Mouse (Mus musculus): Measurements from ENCODE around the gene Gm49450. TPM values are rescaled to one million over a fixed set of nuclear protein-coding genes. Genes with fewer than 3 reads are reported as not detected.
"Not testable (repeated sequence)": the region's sequence is repeated elsewhere in the genome, so short reads cannot be mapped to it uniquely, and the experiment has no call there.

The Gm49450 gene
- polyA plus RNA-seq, 1 experiment from 2014 or later = not detected

GRCm38 (mm10) chr15:98948857-98949606, 4.3 kb downstream of the Gm49450 start:
- H3K4me2 ChIP-seq = peak overlapping the region; percentile 79
- 36% methylated on average over 6 of the region's 6 CpGs for WGBS
- peak overlapping the region; percentile 41 for H3K4me3 ChIP-seq
- H3K4me1 ChIP-seq (replicated peaks) = peaks cover 27% of the 10 kb centered on the region
- peak overlapping the region; percentile 72 for H3K27ac ChIP-seq (replicated peaks)
- H3K36me3 ChIP-seq = peaks cover 9% of the 10 kb centered on the region
- peak overlapping the region; percentile 54 for H3K9ac ChIP-seq
- H3K27me3 ChIP-seq = no peaks in the 10 kb centered on the region
- ATAC-seq (ENCODE audit: low FRiP score, low read depth) = no peak
- no peaks in the 10 kb centered on the region for H3K9me3 ChIP-seq

GRCm38 (mm10) chr15:98948382-98948781, 5.0 kb downstream of the Gm49450 start:
- H3K36me3 ChIP-seq = peaks cover 9% of the 10 kb centered on the region
- H3K27ac ChIP-seq (replicated peaks) = peak overlapping the region; percentile 72
- peak overlapping the region; percentile 41 for H3K4me3 ChIP-seq
- peak overlapping the region; percentile 79 for H3K4me2 ChIP-seq
- peak overlapping the region; percentile 54 for H3K9ac ChIP-seq
- H3K9me3 ChIP-seq = no peaks in the 10 kb centered on the region
- no peak for ATAC-seq (ENCODE audit: low FRiP score, low read depth)
- no peaks in the 10 kb centered on the region for H3K27me3 ChIP-seq
- peaks cover 27% of the 10 kb centered on the region for H3K4me1 ChIP-seq (replicated peaks)

GRCm38 (mm10) chr15:98947884-98948283, 5.5 kb downstream of the Gm49450 start:
- Histone ChIP-seq H3K9ac (peak overlapping the region; percentile 54), H3K4me1 (replicated peaks) (peaks cover 27% of the 10 kb centered on the region), H3K9me3 (no peaks in the 10 kb centered on the region), H3K4me3 (peak overlapping the region; percentile 41), H3K36me3 (peaks cover 9% of the 10 kb centered on the region), H3K27me3 (no peaks in the 10 kb centered on the region), H3K4me2 (peak overlapping the region; percentile 79), H3K27ac (replicated peaks) (peak overlapping the region; percentile 72; the same call in 1 of the 2 replicates)
- 22% methylated on average over 3 of the region's 3 CpGs for WGBS
- ATAC-seq (ENCODE audit: low FRiP score, low read depth) = no peak

- H3K27ac ChIP-seq (replicated peaks) = no peak overlapping the region
- 88% methylated on average over 4 of the region's 4 CpGs for WGBS
- no peak overlapping the region for H3K4me3 ChIP-seq
- peaks cover 11% of the 10 kb centered on the region for H3K4me1 ChIP-seq (replicated peaks)
- no peaks in the 10 kb centered on the region for H3K9me3 ChIP-seq
- no peak for ATAC-seq (ENCODE audit: low FRiP score, low read depth)
- H3K36me3 ChIP-seq = no peaks in the 10 kb centered on the region
- no peak overlapping the region for H3K9ac ChIP-seq
- no peak overlapping the region for H3K4me2 ChIP-seq
- no peaks in the 10 kb centered on the region for H3K27me3 ChIP-seq
Measured at GRCm38 (mm10) chr15:98943133-98943532, 10.2 kb downstream of the Gm49450 start.

- Histone ChIP-seq H3K4me3 (no peak overlapping the region), H3K36me3 (no peaks in the 10 kb centered on the region), H3K27ac (replicated peaks) (no peak overlapping the region), H3K4me1 (replicated peaks) (peaks cover 3% of the 10 kb centered on the region), H3K9ac (no peak overlapping the region), H3K9me3 (no peaks in the 10 kb centered on the region), H3K4me2 (no peak overlapping the region), H3K27me3 (no peaks in the 10 kb centered on the region)
- WGBS = 79% methylated on average over 4 of the region's 4 CpGs
- ATAC-seq (ENCODE audit: low FRiP score, low read depth) = no peak
Measured at GRCm38 (mm10) chr15:98942081-98942480, 11.3 kb downstream of the Gm49450 start.

- 86% methylated on average over 2 of the region's 2 CpGs for WGBS
- Histone ChIP-seq H3K4me2 (no peak overlapping the region), H3K27ac (replicated peaks) (no peak overlapping the region), H3K36me3 (no peaks in the 10 kb centered on the region), H3K9ac (no peak overlapping the region), H3K27me3 (no peaks in the 10 kb centered on the region), H3K4me3 (no peak overlapping the region), H3K9me3 (no peaks in the 10 kb centered on the region), H3K4me1 (replicated peaks) (no peaks in the 10 kb centered on the region)
- ATAC-seq (ENCODE audit: low FRiP score, low read depth) = no peak
Measured at GRCm38 (mm10) chr15:98941539-98941938, 11.8 kb downstream of the Gm49450 start.

GRCm38 (mm10) chr15:98940816-98941215, 12.5 kb downstream of the Gm49450 start:
- Histone ChIP-seq H3K36me3 (no peaks in the 10 kb centered on the region), H3K4me2 (no peak overlapping the region), H3K4me3 (no peak overlapping the region), H3K27me3 (no peaks in the 10 kb centered on the region), H3K9ac (no peak overlapping the region), H3K4me1 (replicated peaks) (peaks cover 2% of the 10 kb centered on the region; the same call in 1 of the 2 replicates), H3K9me3 (no peaks in the 10 kb centered on the region), H3K27ac (replicated peaks) (0 out of 2 replicates have a peak overlapping the region, but pooled peaks have one; percentile 34)
- no peak for ATAC-seq (ENCODE audit: low FRiP score, low read depth)
- 48% methylated on average over 10 of the region's 10 CpGs for WGBS

- peak within 1 kb of the TSS; percentile 91 for H3K9ac ChIP-seq
- H3K27me3 ChIP-seq = no peaks in the 10 kb centered on the region
- H3K4me1 ChIP-seq (replicated peaks) = peaks cover 30% of the 10 kb centered on the region
- 0 out of 2 replicates have a peak, but pooled peaks cover 5% of the 10 kb centered on the region for H3K36me3 ChIP-seq
- H3K4me3 ChIP-seq = peak within 1 kb of the TSS; percentile 81
- no peaks in the 10 kb centered on the region for H3K9me3 ChIP-seq
- peak; percentile 97 for ATAC-seq (ENCODE audit: low FRiP score, low read depth)
- peak within 1 kb of the TSS; percentile 96 for H3K4me2 ChIP-seq
- WGBS = under 1% methylated on average over 55 of the region's 58 CpGs
- peak within 1 kb of the TSS; percentile 99 for H3K27ac ChIP-seq (replicated peaks)
Measured at GRCm38 (mm10) chr15:98934217-98934839, 19.0 kb downstream of the Gm49450 start, which contains the start of gene Tuba1b. Gene Tuba1b, minus strand, starts transcription at chr15:98934565.

GRCm38 (mm10) chr15:98933833-98934216, 19.5 kb downstream of the Gm49450 start:
- WGBS = under 1% methylated on average over 35 of the region's 35 CpGs
- Histone ChIP-seq H3K9ac (peak overlapping the region; percentile 91), H3K4me2 (peak overlapping the region; percentile 96), H3K4me3 (peak overlapping the region; percentile 81), H3K27me3 (no peaks in the 10 kb centered on the region), H3K9me3 (no peaks in the 10 kb centered on the region), H3K4me1 (replicated peaks) (peaks cover 35% of the 10 kb centered on the region), H3K27ac (replicated peaks) (peak overlapping the region; percentile 99), H3K36me3 (0 out of 2 replicates have a peak, but pooled peaks cover 5% of the 10 kb centered on the region)
- peak; percentile 87 for ATAC-seq (ENCODE audit: low FRiP score, low read depth)

- ATAC-seq (ENCODE audit: low FRiP score, low read depth) = not testable (repeated sequence)
Measured at GRCm38 (mm10) chr15:98933004-98933671, 20.2 kb downstream of the Gm49450 start.

GRCm38 (mm10) chr15:98930998-98931397, 22.4 kb downstream of the Gm49450 start:
- peaks cover 36% of the 10 kb centered on the region for H3K4me1 ChIP-seq (replicated peaks)
- no peak for ATAC-seq (ENCODE audit: low FRiP score, low read depth)
- H3K4me3 ChIP-seq = 0 out of 2 replicates have a peak overlapping the region, but pooled peaks have one; percentile 1
- no peak overlapping the region for H3K9ac ChIP-seq
- H3K9me3 ChIP-seq = no peaks in the 10 kb centered on the region
- H3K36me3 ChIP-seq = 0 out of 2 replicates have a peak, but pooled peaks cover 5% of the 10 kb centered on the region
- H3K27me3 ChIP-seq = no peaks in the 10 kb centered on the region
- H3K27ac ChIP-seq (replicated peaks) = no peak overlapping the region
- 77% methylated on average over 3 of the region's 3 CpGs for WGBS
- H3K4me2 ChIP-seq = 0 out of 2 replicates have a peak overlapping the region, but pooled peaks have one; percentile 7

More at GRCm38 (mm10) chr15:98933004-98933671, 20.2 kb downstream of the Gm49450 start:
- Histone ChIP-seq H3K27ac (replicated peaks) (peak overlapping the region; percentile 99), H3K9ac (peak overlapping the region; percentile 91), H3K4me3 (peak overlapping the region; percentile 81), H3K4me2 (peak overlapping the region; percentile 96), H3K4me1 (replicated peaks) (peaks cover 36% of the 10 kb centered on the region)
- not testable (repeated sequence) for H3K36me3 ChIP-seq, H3K9me3 ChIP-seq, H3K27me3 ChIP-seq
- WGBS = 11% methylated on average over 8 of the region's 9 CpGs
